Mouse (Mus musculus) c-Kit-negative CD71-positive TER-119-positive erythroid progenitor cells, embryonic 14.5 days (primary cell): Measurements from ENCODE around the gene Dgka.
"Not testable (repeated sequence)": the region's sequence is repeated elsewhere in the genome, so short reads cannot be mapped to it uniquely, and the experiment has no call there.

Experiments
- DNase-seq: peaks from one replicate; pipeline ENCODE4 v3.0.0-alpha.2; 2013; ENCODE audit warnings: low read depth, low spot score

Gene Dgka

DNA sequence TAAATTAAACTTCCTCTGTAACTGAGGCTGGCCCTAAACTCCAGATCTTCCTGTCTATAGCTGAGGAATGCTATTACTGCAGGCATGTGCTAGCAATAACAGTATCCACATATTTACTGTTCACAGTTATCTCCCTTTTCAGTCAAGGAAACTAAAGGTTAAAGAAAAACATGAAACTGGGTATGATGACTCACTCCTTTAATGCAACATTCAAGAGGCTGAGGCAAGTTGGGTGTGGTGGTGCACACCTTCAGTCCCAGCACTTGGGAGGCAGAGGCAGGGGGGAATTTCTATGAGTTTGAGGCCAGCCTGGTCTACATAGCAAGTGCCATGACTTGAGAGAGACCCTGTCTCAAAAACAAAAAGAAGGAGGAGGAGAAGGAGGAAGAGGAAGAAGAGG, 12.7 kb downstream of the Dgka start:
- no peak for DNase-seq

GRCm38 (mm10) chr10:128731002-128731433, 13.6 kb downstream of the Dgka start:
- peak; percentile 21 for DNase-seq

DNA sequence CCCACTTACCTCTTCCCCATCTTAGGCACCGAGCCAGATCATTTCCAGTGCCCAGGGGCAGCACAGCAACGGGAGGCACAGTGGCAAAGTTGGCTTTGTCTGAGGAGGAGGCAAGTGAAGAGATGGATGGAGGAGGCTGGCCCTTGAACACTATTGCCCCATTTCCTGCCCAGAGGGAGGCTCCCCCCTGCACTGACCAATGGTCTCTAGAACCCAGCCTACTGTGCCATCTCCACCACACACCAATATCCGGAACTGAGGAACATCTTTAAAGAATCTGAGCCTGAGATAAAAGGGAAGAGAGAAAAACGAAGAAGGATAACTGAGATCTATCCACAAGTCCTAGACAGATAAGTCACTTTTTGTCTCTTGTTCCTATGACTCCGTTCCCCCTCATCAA, 16.6 kb downstream of the Dgka start:
- no peak for DNase-seq

DNA sequence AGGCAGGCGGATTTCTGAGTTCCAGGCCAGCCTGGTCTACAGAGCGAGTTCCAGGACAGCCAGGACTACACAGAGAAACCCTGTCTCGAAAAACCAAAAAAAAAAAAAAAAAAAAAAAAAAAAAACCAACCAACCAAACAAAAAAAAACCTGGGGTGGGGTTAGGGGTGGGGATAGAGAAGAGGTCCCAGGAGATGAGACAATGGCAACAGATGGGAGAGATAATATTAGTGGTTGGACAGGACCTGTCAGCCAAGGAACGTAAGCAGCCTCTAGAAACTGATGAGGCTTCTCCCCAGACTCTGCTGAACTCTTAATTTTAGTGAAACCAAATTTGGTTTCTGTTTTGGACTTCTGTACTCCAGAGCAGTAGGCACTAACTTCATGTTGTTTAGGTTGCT, 19.2 kb downstream of the Dgka start:
- DNase-seq: not testable (repeated sequence)

GRCm38 (mm10) chr10:128715559-128716537, 28.8 kb downstream of the Dgka start:
- no peak for DNase-seq

- not testable (repeated sequence) for DNase-seq
Observed at GRCm38 (mm10) chr10:128711318-128711717, 33.3 kb downstream of the Dgka start.

DNA sequence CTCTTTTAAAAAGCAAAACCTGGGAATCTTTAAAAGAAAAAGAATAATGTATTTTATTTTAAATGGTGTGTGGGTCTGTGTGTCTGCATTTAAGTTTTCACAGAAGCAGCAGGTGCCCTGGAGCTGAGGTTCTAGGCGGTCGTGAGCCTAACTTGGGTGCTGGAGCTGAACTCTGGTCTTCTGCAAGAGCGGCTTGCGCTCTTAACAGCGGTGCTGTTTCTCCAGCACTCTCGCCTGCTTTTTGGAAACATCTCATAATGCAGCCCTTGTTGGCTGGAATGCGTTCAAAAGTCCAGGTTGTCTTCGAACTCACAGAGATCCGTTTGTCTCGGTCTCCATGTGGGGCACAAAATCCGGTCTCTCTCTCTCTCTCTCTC, 39.4 kb downstream of the Dgka start:
- no peak for DNase-seq

- peak; percentile 82 for DNase-seq
Observed at GRCm38 (mm10) chr10:128704491-128705316, 40.0 kb downstream of the Dgka start, which contains the start of gene Cdk2. TSS of gene Cdk2 (minus strand) at chr10:128705031.

- no peak for DNase-seq
Observed at GRCm38 (mm10) chr10:128703895-128704294, 40.8 kb downstream of the Dgka start, which contains the start of gene Pmel. TSS of gene Pmel (plus strand) at chr10:128704195.

GRCm38 (mm10) chr10:128702328-128703007, 42.2 kb downstream of the Dgka start:
- no peak for DNase-seq

DNA sequence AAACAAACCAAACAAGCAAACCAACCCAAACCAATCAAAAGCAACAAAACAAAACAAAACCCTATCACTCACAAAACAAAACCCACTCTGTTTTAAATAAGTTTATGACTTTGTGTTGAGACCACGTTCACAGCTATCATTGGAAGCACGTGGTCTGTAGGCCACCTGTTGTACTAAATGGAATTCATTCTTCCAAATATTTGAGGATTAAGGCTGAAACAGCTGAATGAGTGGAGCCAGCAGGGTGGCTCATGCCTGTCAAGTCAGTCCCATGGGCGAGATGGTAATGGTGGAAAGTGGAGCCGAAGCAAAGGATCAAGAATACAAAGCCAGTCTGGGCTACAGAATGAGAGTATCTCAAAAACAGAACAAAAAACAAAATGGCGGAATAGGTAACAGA, 43.9 kb downstream of the Dgka start:
- no peak for DNase-seq

GRCm38 (mm10) chr10:128699611-128700010, 45.0 kb downstream of the Dgka start:
- no peak for DNase-seq

GRCm38 (mm10) chr10:128699006-128699405, 45.6 kb downstream of the Dgka start:
- DNase-seq: no peak

GRCm38 (mm10) chr10:128697072-128697725, 47.5 kb downstream of the Dgka start:
- no peak for DNase-seq

DNA sequence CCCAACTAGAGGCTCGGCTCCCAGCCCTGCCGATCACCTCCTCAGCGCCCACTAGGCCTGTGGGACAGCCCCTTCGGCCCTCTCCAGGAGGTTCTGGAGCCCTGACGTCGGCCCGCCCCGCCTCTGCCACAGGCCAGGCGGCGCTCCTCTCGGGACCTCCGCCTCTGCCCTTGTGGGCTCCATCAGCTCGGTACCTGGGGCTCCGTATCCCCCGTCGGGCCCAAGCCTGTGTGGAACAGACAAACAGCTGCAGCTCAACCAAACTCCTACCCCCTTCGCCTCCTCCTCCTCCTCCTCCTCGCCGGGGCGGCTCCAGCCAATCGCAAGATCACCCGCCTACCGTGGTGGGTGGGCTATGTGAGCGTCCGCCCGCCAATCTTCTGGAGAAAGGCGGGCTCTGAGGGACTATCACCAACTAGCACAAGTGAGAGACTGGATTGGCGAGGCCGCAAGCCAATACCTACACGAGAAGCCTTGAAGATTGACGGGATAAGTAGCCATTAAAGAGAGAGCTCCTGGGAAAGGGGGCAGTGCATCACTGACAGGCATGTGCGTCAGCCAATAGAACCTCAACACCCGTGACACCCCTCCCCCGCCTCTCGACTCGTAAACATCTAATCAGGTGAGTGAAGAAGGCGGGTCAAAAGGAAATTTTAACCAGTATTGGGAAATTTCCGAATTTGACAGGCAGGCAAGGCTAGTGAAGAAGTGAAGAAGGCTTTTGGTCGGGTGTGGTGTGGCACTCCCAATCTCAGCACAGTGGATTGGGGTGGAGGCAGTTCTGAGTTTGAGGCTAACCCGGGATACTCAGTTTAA, 48.5 kb downstream of the Dgka start, which contains the start of gene Rab5b:
Gene Rab5b, minus strand, starts transcription at position 273 of the 816 bp plus-strand sequence.
- DNase-seq: peak; percentile 99

- no peak for DNase-seq
Observed at GRCm38 (mm10) chr10:128695411-128695991, 49.2 kb downstream of the Dgka start.

DNA sequence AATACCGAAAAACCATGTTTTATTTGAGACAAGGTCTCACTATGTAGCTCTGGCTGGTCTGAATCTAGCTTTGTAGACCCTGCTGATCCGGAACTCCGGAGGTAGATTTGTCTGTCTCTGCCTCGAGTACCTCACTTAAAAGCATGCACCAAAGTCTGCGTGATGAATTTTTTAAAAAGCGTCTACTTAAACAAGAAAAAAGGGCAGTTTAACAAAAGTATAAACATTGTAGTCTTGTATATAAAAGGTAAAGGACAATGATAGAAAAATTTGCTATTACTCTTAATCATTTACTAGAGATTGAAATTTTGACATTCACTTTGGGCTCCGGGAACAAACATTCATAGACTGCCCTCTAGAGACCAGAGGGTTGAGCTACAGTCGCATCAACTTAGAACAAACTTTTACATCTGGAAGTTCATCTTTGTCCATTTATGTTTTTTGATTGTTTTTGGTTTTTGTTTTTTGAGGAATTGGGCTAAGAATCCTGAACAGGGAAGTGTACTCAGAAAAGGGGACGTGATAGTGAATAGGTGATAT, 70.1 kb downstream of the Dgka start:
- peak; percentile 51 for DNase-seq

DNA sequence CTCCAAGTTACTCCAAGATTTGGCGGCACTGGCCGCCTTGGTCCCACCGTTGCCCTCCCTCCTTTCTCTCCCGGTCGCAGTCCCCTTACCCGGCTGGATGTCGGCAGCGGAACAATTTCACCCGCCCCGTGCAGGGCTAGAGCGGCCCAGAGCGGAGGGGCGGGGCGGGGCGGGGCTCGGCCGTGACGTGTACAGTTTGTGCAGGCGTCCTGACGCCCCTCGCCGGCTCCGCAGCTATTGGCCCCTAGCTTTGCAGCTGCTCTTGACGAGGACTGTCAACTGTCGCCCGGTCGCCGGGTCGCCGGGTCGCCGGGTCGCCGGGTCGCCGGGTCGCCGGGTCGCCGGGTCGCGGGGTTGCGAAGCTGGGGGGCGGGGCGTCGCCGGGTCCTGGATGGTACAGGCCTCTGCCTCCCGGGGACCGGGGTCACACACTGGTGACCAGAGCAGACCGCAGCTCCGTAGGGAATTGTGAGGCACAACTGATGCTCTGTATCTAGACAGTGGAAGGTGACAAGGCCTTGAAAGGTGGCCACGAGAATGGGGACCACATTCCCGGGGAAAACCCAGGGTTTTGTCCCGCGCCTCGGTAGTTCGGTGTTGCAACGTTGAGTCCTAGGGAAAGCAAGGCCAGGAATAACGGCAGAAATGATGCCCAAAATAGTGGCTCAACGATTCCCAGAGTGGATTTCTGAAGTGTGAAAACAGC, 70.7 kb downstream of the Dgka start, which contains the start of gene Suox:
Gene Suox, minus strand, starts transcription at position 311 of the 706 bp plus-strand sequence.
- peak; percentile 49 for DNase-seq

DNA sequence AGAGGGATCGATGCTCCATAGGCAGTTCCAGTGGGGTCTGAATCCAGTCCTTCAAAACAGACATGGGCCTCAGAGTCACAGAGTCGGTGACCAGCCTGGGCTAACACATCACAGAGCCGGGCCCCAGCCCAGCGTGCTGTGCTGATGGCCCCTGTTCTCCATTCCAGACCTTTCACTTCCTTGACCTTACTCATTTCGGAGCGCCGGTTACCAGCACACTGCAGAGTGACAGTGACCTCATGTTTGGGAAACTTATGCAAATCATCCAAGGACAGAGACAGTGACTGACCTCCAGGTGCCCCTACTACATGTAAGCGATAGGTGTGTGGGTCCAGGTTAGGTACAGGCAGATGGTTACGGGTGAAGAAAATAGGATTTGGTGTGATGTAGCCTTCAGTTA, 73.5 kb downstream of the Dgka start:
- no peak for DNase-seq
